In the genomic region with DNA sequence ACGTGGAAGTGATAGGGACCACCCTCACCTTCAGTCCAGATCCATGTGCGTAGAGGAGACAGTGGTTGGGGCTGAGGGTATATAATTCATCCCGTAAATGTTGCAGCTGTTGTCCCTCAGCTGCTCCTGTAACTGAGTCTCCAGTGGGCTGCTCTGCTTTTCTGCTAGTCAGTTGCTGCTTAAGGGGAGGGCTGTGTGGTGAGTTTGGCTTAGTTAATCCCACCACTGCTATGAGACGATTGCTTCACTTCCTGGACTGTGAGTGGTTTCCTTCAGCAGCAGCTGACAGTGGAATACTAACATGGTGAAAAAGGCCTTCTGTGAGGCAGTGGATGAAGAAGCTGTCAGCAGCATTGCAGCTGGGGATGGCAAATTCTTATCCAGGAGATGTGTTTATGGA, we compare ENCODE assay signal across 13 mouse cellular contexts. TPM values are rescaled to one million over a fixed set of nuclear protein-coding genes. Genes with fewer than 3 reads are reported as not detected.
A peak's percentile ranks its signal among the peaks of the same experiment; 100 is the strongest.
DNase-seq lines count a peak whose midpoint lies in the region; ATAC-seq lines count a peak whose summit lies in the region.
"Had no signal": no experiment of that assay in that cellular context is flagged by ENCODE, and none has a peak within 500 bp of the region (broad histone marks: within the 10 kb centered on the region; RNA-seq: fewer than 3 reads in every experiment).

No protein-coding gene starts in this region.

- no peak overlapping the region for H3K4me3 ChIP-seq in heart, embryonic 12.5 days
- H3K4me3 ChIP-seq in embryonic facial prominence, embryonic 14.5 days (ENCODE audit: low read depth, low read length), result no peak overlapping the region
- H3K4me3 ChIP-seq in liver, embryonic 13.5 days (replicated peaks), result no peak overlapping the region
- H3K4me3 ChIP-seq: layer of hippocampus, adult 2 months; midbrain, embryonic 15.5 days had no signal

- peaks cover 7% of the 10 kb centered on the region for H3K36me3 ChIP-seq in heart, embryonic 12.5 days
- H3K36me3 ChIP-seq in embryonic facial prominence, embryonic 14.5 days (ENCODE audit: control insufficient read depth, insufficient read depth, low read length), result no peaks in the 10 kb centered on the region
- H3K36me3 ChIP-seq in liver, embryonic 13.5 days, result 0 out of 2 replicates have a peak, but pooled peaks cover 1% of the 10 kb centered on the region
- H3K36me3 ChIP-seq: midbrain, embryonic 15.5 days had no signal

- no peak for ATAC-seq in heart, embryonic 12.5 days (ENCODE audit: insufficient number of reproducible peaks, low FRiP score)
- ATAC-seq in embryonic facial prominence, embryonic 14.5 days (ENCODE audit: low read depth), result peak; percentile 71
- no peak for ATAC-seq in liver, embryonic 13.5 days (ENCODE audit: low read depth)
- ATAC-seq: forebrain, embryonic 14.5 days; midbrain, embryonic 15.5 days had no signal

- H3K4me2 ChIP-seq in heart, embryonic 12.5 days, result no peak overlapping the region
- H3K4me2 ChIP-seq in embryonic facial prominence, embryonic 14.5 days (ENCODE audit: low read depth, low read length), result no peak overlapping the region
- H3K4me2 ChIP-seq in liver, embryonic 13.5 days, result no peak overlapping the region
- H3K4me2 ChIP-seq: midbrain, embryonic 15.5 days had no signal

- H3K4me1 ChIP-seq in heart, embryonic 12.5 days (replicated peaks), result peaks cover 53% of the 10 kb centered on the region
- H3K4me1 ChIP-seq in embryonic facial prominence, embryonic 14.5 days (ENCODE audit: control insufficient read depth, insufficient read depth, low read length), result peaks cover 11% of the 10 kb centered on the region; the same call in 1 of the 2 replicates
- H3K4me1 ChIP-seq in liver, embryonic 13.5 days (replicated peaks), result peaks cover 31% of the 10 kb centered on the region

- 39% methylated on average over 4 of the region's 4 CpGs for WGBS in heart, embryonic 12.5 days
- WGBS in embryonic facial prominence, embryonic 14.5 days, result 40% methylated on average over 4 of the region's 4 CpGs
- WGBS in liver, embryonic 13.5 days (ENCODE audit: insufficient replicate concordance), result 23% methylated on average over 4 of the region's 4 CpGs

- H3K27ac ChIP-seq in heart, embryonic 12.5 days (ENCODE audit: poor library complexity, severe bottlenecking), result peak overlapping the region; percentile 56
- H3K27ac ChIP-seq in embryonic facial prominence, embryonic 14.5 days (replicated peaks; ENCODE audit: low read depth, low read length), result peak overlapping the region; percentile 31; the same call in 1 of the 2 replicates
- peak overlapping the region; percentile 9; the same call in 1 of the 2 replicates for H3K27ac ChIP-seq in liver, embryonic 13.5 days
- H3K27ac ChIP-seq: layer of hippocampus, adult 2 months; midbrain, embryonic 15.5 days had no signal

- H3K9me3 ChIP-seq in heart, embryonic 12.5 days (replicated peaks), result no peaks in the 10 kb centered on the region
- no peaks in the 10 kb centered on the region for H3K9me3 ChIP-seq in embryonic facial prominence, embryonic 14.5 days (ENCODE audit: control insufficient read depth, low read length)
- no peaks in the 10 kb centered on the region for H3K9me3 ChIP-seq in liver, embryonic 13.5 days (replicated peaks)
- H3K9me3 ChIP-seq: midbrain, embryonic 15.5 days had no signal

- H3K9ac ChIP-seq in heart, embryonic 12.5 days, result no peak overlapping the region
- no peak overlapping the region for H3K9ac ChIP-seq in embryonic facial prominence, embryonic 14.5 days (ENCODE audit: low read depth, low read length)
- no peak overlapping the region for H3K9ac ChIP-seq in liver, embryonic 13.5 days
- H3K9ac ChIP-seq: midbrain, embryonic 15.5 days had no signal

- DNase-seq in heart, adult 8-10 months (ENCODE audit: low spot score), result no peak
- peak; percentile 74 for DNase-seq in 3T3-L1 (ENCODE audit: low read depth, low spot score)
- peak; percentile 83 for DNase-seq in embryonic facial prominence, embryonic 14.5 days (ENCODE audit: low spot score)
- no peak for DNase-seq in liver, embryonic 13.5 days
- DNase-seq in layer of hippocampus, adult 18-20 months (ENCODE audit: low spot score in 2 of 2), result no peak
- no peak for DNase-seq in left cerebral cortex, adult 9 months (ENCODE audit: low spot score in 2 of 2)
- no peak for DNase-seq in cerebellum, adult 18-20 months
- DNase-seq: cerebellum, postnatal 10 days had no signal

- H3K27me3 ChIP-seq in heart, embryonic 12.5 days (replicated peaks), result no peaks in the 10 kb centered on the region
- H3K27me3 ChIP-seq in embryonic facial prominence, embryonic 14.5 days (replicated peaks; ENCODE audit: control insufficient read depth, insufficient read depth, low read length), result no peaks in the 10 kb centered on the region
- no peaks in the 10 kb centered on the region for H3K27me3 ChIP-seq in liver, embryonic 13.5 days
- H3K27me3 ChIP-seq: CH12.LX; midbrain, embryonic 15.5 days had no signal

RNA-seq across cellular contexts. Expression of a gene that starts 33.0 kb away (rescaled TPM):
- 77.2 and 81.3 TPM in 2 replicates for polyA plus RNA-seq in heart, embryonic 12.5 days (2016; fragmentation: Nextera tagmentation; extraction: Ambion mirVana)
- 100 to 1,000 TPM; 281 to 324 (median 299) TPM for total RNA-seq in heart, adult 8-10 months (2022)
- polyA plus RNA-seq in embryonic facial prominence, embryonic 14.5 days (2014; fragmentation: Nextera tagmentation; extraction: Ambion mirVana), result 20.4 and 22.3 TPM in 2 replicates
- 6.8 and 8.7 TPM in 2 replicates for polyA plus RNA-seq in liver, embryonic 13.5 days (2015; fragmentation: Nextera tagmentation; extraction: Ambion mirVana)
- 10 to 100 TPM; 12.6 to 16.8 TPM for total RNA-seq in layer of hippocampus, adult 18-20 months (2021)

Comparison
In these comparisons a context has a peak if more than half of its experiments do, and no peak if none do; other contexts are left out.
1. DNase-seq: peak in 3T3-L1 (single experiment) and embryonic facial prominence, embryonic 14.5 days (single experiment); none in heart, adult 8-10 months (single experiment), liver, embryonic 13.5 days (single experiment), layer of hippocampus, adult 18-20 months (0 of 2), left cerebral cortex, adult 9 months (0 of 2) and cerebellum, adult 18-20 months (0 of 2).
2. Peak in every context shown above with its lines, with median percentiles within 50 percentile points of each other: H3K27ac ChIP-seq.